Mouse (Mus musculus) heart, postnatal 0 days (tissue): Measurements from ENCODE around the gene Tmem201.

Source experiments
- CTCF ChIP-seq: IDR thresholded peaks from 2 replicates; pipeline ENCODE4 v1.5.1; 2016; ENCODE audit warnings: antibody characterized with exemption, control low read depth, low read depth
- EP300 ChIP-seq: IDR thresholded peaks from 2 replicates; pipeline ENCODE4 v1.6.1; 2016; ENCODE audit warnings: antibody characterized with exemption, low read depth

- peak; percentile 89 for TF ChIP-seq CTCF
- no peak for TF ChIP-seq EP300
Observed at GRCm38 (mm10) chr4:149710510-149710909, 27.3 kb downstream of the Tmem201 start.
